Mouse (Mus musculus) monocyte, adult 59 days (primary cell): ENCODE data around the gene Naa25. TPM values are rescaled to one million over a fixed set of nuclear protein-coding genes. Genes with fewer than 3 reads are reported as not detected.

Source experiments
- total RNA-seq, 2 experiments: library from RNA; stranded (reverse); gene quantifications; one replicate each; pipeline ENCODE4 v1.2.4; 2023

Naa25 gene
- total RNA-seq, result 10 to 100 TPM; 20.9 to 31.6 TPM

GRCm38 (mm10) chr5:121397187-121398145 lies at the start of gene Naa25:
Gene Naa25 (plus strand): TSS chr5:121397936.

GRCm38 (mm10) chr5:121385461-121386119 lies 12.1 kb upstream of the Naa25 start, which contains the start of gene Trafd1:
Gene Trafd1 (minus strand): TSS chr5:121385632.

GRCm38 (mm10) chr5:121451644-121452025 lies 53.9 kb downstream of the Naa25 start, which contains the start of gene Tmem116:
Gene Tmem116 (plus strand): TSS chr5:121451893.

GRCm38 (mm10) chr5:121452026-121452869 lies 54.5 kb downstream of the Naa25 start, which contains the start of gene Erp29:
Gene Erp29 (minus strand): TSS chr5:121452506.

Other genes with a start within 250 kb of the Naa25 start
- 10 to 100 TPM; 51.7 to 52.6 TPM for gene Ptpn11, start 206.5 kb upstream of the Naa25 start, total RNA-seq
- 1,000 to 10,000 TPM; 1,147 to 1,297 TPM for gene Rpl6, start 193.5 kb upstream of the Naa25 start, total RNA-seq
- 10 to 100 TPM; 31.2 to 34.1 TPM for gene Hectd4, start 177.7 kb upstream of the Naa25 start, total RNA-seq
- gene Trafd1, start 12.3 kb upstream of the Naa25 start, total RNA-seq, result 100 to 1,000 TPM; 261 to 282 TPM
- gene Tmem116, start 54.0 kb downstream of the Naa25 start, total RNA-seq, result 1 to 10 TPM; 1.4 to 2.2 TPM
- gene Erp29, start 54.6 kb downstream of the Naa25 start, total RNA-seq, result 100 to 1,000 TPM; 247 to 275 TPM
- gene Adam1b, start 105.5 kb downstream of the Naa25 start, total RNA-seq, result not detected
- gene Adam1a, start 147.5 kb downstream of the Naa25 start, total RNA-seq, result 1 to 10 TPM; 3.4 to 3.5 TPM
- gene Gm42878, start 147.5 kb downstream of the Naa25 start, total RNA-seq, result not detected
- 10 to 100 TPM; 92.7 to 98.4 TPM for gene Mapkapk5, start 148.0 kb downstream of the Naa25 start, total RNA-seq
- 100 to 1,000 TPM; 446 to 524 TPM for gene Aldh2, start 195.9 kb downstream of the Naa25 start, total RNA-seq
- gene Acad12, start 221.0 kb downstream of the Naa25 start, total RNA-seq, result 1 to 10 TPM; 4.4 to 6.2 TPM